Mouse (Mus musculus): ENCODE measurements around the gene Golga1. TPM values are rescaled to one million over a fixed set of nuclear protein-coding genes. Genes with fewer than 3 reads are reported as not detected.
"Not testable (repeated sequence)": the region's sequence is repeated elsewhere in the genome, so short reads cannot be mapped to it uniquely, and the experiment has no call there.

The Golga1 gene
- 10 to 100 TPM in 1 of 2 experiments, 1 to 10 TPM in 1; 9.0 to 11.0 TPM for total RNA-seq (2021)
- long read RNA-seq, experiment 1, full-length matches to known transcripts: 2 of 6 reads
- long read RNA-seq, experiment 1, partial matches to known transcripts: 1 of 6 reads
- long read RNA-seq, experiment 1, other reads (novel, unspliced or antisense): 3 of 6 reads
- long read RNA-seq, experiment 2, full-length matches to known transcripts: 1 of 7 reads
- long read RNA-seq, experiment 2, partial matches to known transcripts: 1 of 7 reads
- long read RNA-seq, experiment 2, other reads (novel, unspliced or antisense): 5 of 7 reads

- intact Hi-C loops (cut with DNase I): no loop called here
- DNase-seq: peak; percentile 83 to 86
Measured at GRCm38 (mm10) chr2:39065400-39065987, at the start of gene Golga1. Golga1 (minus strand) TSS chr2:39065541.

- intact Hi-C loops (cut with DNase I): no loop called here
- DNase-seq: no peak
Measured at GRCm38 (mm10) chr2:39114093-39114492, 48.8 kb upstream of the Golga1 start.

GRCm38 (mm10) chr2:39110514-39110913, 45.2 kb upstream of the Golga1 start:
- intact Hi-C loops (cut with DNase I): no loop called here
- no peak for DNase-seq

GRCm38 (mm10) chr2:39109712-39110111, 44.4 kb upstream of the Golga1 start:
- DNase-seq; intact Hi-C loops (cut with DNase I): not testable (repeated sequence)

- DNase-seq; intact Hi-C loops (cut with DNase I): not testable (repeated sequence)
Measured at GRCm38 (mm10) chr2:39099951-39100350, 34.6 kb upstream of the Golga1 start.

- intact Hi-C loops (cut with DNase I): no loop called here
Measured at GRCm38 (mm10) chr2:39097993-39098392, 32.7 kb upstream of the Golga1 start.

GRCm38 (mm10) chr2:39091966-39092365, 26.6 kb upstream of the Golga1 start:
- DNase-seq: no peak
- intact Hi-C loops (cut with DNase I): no loop called here

More at GRCm38 (mm10) chr2:39097993-39098392, 32.7 kb upstream of the Golga1 start:
- DNase-seq: no peak

- intact Hi-C loops (cut with DNase I): no loop called here
- DNase-seq: no peak
Measured at GRCm38 (mm10) chr2:39082706-39083105, 17.4 kb upstream of the Golga1 start.

GRCm38 (mm10) chr2:39070666-39071065, 5.3 kb upstream of the Golga1 start:
- intact Hi-C loops (cut with DNase I): no loop called here
- no peak for DNase-seq

GRCm38 (mm10) chr2:39069096-39069495, 3.8 kb upstream of the Golga1 start:
- intact Hi-C loops (cut with DNase I): no loop called here

GRCm38 (mm10) chr2:39064687-39065399, 498 bp downstream of the Golga1 start:
- no peak for DNase-seq
- intact Hi-C loops (cut with DNase I): loop anchor here (5.0 kb wide), 1 partner anchor 127 kb away; the partner anchor contains the start of gene Scai

More at GRCm38 (mm10) chr2:39069096-39069495, 3.8 kb upstream of the Golga1 start:
- DNase-seq: no peak

GRCm38 (mm10) chr2:39048515-39048914, 16.8 kb downstream of the Golga1 start:
- intact Hi-C loops (cut with DNase I): no loop called here
- DNase-seq: no peak

- intact Hi-C loops (cut with DNase I): no loop called here
- no peak for DNase-seq
Measured at GRCm38 (mm10) chr2:39040215-39040614, 25.1 kb downstream of the Golga1 start.

GRCm38 (mm10) chr2:39031611-39032010, 33.7 kb downstream of the Golga1 start:
- intact Hi-C loops (cut with DNase I): no loop called here
- DNase-seq: no peak

GRCm38 (mm10) chr2:39020004-39020403, 45.3 kb downstream of the Golga1 start:
- intact Hi-C loops (cut with DNase I): no loop called here
- no peak for DNase-seq

- intact Hi-C loops (cut with DNase I): no loop called here
- DNase-seq: no peak
Measured at GRCm38 (mm10) chr2:39016581-39016980, 48.8 kb downstream of the Golga1 start.

- no peak for DNase-seq
- intact Hi-C loops (cut with DNase I): no loop called here
Measured at GRCm38 (mm10) chr2:39012768-39013279, 52.5 kb downstream of the Golga1 start.

GRCm38 (mm10) chr2:39011971-39012370, 53.4 kb downstream of the Golga1 start:
- DNase-seq: no peak
- intact Hi-C loops (cut with DNase I): no loop called here

GRCm38 (mm10) chr2:39011264-39011663, 54.1 kb downstream of the Golga1 start:
- DNase-seq: no peak
- intact Hi-C loops (cut with DNase I): no loop called here

GRCm38 (mm10) chr2:39010144-39010543, 55.2 kb downstream of the Golga1 start:
- DNase-seq; intact Hi-C loops (cut with DNase I): not testable (repeated sequence)

GRCm38 (mm10) chr2:39008954-39009365, 56.4 kb downstream of the Golga1 start:
- no peak for DNase-seq
- intact Hi-C loops (cut with DNase I): no loop called here

Data from gastrocnemius, postnatal 36 days (tissue).